Mouse (Mus musculus): ENCODE results near the gene Nckap5.

GRCm38 (mm10) chr1:126656246-126656645 is 174.4 kb downstream of the Nckap5 start:
- TF ChIP-seq CTCF (conservative IDR thresholded peaks at IDR 0.05; ENCODE audit: insufficient read depth, insufficient read length, low read depth, low read length) (no peak), POLR2A (IDR thresholded peaks at IDR 0.05; ENCODE audit: low read depth, low read length) (no peak)
